Mouse (Mus musculus) testis, adult 2 months (tissue): ENCODE data around the gene Ankrd53.

Experiments used
- CTCF ChIP-seq: fragments of 200-500 bp; IDR thresholded peaks from 2 replicates; pipeline ENCODE4 v1.5.1; 2012; ENCODE audit warnings: low read depth, mild to moderate bottlenecking, inconsistent platforms, low read length, moderate library complexity; ENCODE audit not compliant: control insufficient read depth, insufficient read depth, insufficient replicate concordance
- POLR2A ChIP-seq: fragments of 200-500 bp; IDR thresholded peaks from 2 replicates; pipeline ENCODE4 v1.6.1; 2012; ENCODE audit warnings: low read depth, mild to moderate bottlenecking, inconsistent platforms, low read length, moderate library complexity; ENCODE audit not compliant: control insufficient read depth

DNA sequence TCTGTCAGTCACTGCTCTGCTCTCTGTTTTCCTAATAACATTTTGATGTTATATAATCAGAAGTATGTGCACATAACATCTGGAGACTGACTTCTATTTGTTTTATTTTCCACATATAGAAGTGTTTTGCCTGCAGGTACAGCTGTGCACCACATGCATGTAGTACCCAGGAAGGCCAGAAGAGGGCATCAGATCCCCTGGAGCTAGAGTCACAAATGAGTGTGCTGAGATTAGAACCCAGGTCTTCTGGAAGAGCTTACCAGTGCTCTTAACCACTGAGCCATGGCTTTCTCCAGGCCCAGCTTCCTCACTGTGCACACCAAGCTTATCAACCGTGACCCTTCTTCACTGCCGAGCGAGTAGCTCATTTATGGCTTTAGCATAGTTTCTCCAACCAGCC, 34.0 kb upstream of the Ankrd53 start:
- TF ChIP-seq POLR2A: no peak
- peak; percentile 52; the same call in 1 of the 2 replicates for TF ChIP-seq CTCF
